Mouse (Mus musculus): ENCODE data around the gene Abi2. TPM values are rescaled to one million over a fixed set of nuclear protein-coding genes. Genes with fewer than 3 reads are reported as not detected.

The Abi2 gene
- total and polyA plus RNA-seq, 3 experiments = 15.0 to 75.2 (median 16.0) TPM

DNA sequence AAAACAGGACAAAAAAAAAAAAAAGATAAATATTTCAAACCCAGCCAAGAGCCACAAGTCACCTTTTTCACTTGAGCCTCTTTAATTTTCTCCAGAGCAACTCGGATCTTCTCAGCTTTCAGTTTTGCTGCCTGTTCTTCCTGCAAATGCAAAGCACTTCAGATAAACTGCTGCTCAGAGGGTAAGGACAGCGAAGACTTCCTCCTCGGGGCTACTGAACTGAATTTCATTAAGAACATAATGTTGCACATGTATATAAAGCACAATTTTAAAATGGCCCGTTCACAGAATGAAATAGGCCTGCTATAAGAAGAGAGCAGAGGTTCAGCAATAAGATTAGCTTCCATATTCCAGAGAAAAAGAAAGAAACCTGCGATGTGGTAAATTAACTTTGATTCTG, 94.0 kb downstream of the Abi2 start (continued):
- TF ChIP-seq POLR2A (IDR thresholded peaks at IDR 0.05; ENCODE audit: control insufficient read depth in 1 of 2, insufficient read depth in 1 of 2, low read depth in 1 of 2, low read length in 2 of 2, poor library complexity in 1 of 2) (peak in 1 of 2 experiments; percentile 32; a peak in 1 of 4 replicates), POLR2AphosphoS5 (IDR thresholded peaks at IDR 0.05; ENCODE audit: borderline replicate concordance, low read depth, low read length) (no peak), TCF12 (IDR thresholded peaks at IDR 0.05; ENCODE audit: low read depth, low read length) (no peak), MEF2A (IDR thresholded peaks at IDR 0.05; ENCODE audit: extremely low read depth, insufficient replicate concordance, low read depth, low read length, poor library complexity, severe bottlenecking) (no peak), ZC3H11A (IDR thresholded peaks at IDR 0.05; ENCODE audit: low read depth, low read length) (no peak), UBTF (IDR thresholded peaks at IDR 0.05; ENCODE audit: borderline replicate concordance, insufficient read depth, low read depth, low read length) (no peak), POLR2AphosphoS2 (IDR thresholded peaks at IDR 0.05; ENCODE audit: low read length) (no peak), CHD1 (IDR thresholded peaks at IDR 0.05; ENCODE audit: low read depth, low read length) (no peak), ZKSCAN1 (IDR thresholded peaks at IDR 0.05; ENCODE audit: low read depth, low read length) (no peak), CHD2 (IDR thresholded peaks at IDR 0.05; ENCODE audit: low read length) (no peak), KAT2A (conservative IDR thresholded peaks at IDR 0.05; ENCODE audit: low read depth, low read length) (no peak), MYC (IDR thresholded peaks at IDR 0.05; ENCODE audit: low read depth, low read length) (peak; percentile 56; the same call in 1 of the 2 replicates), MYB (IDR thresholded peaks at IDR 0.05; ENCODE audit: low read depth, low read length) (no peak), E2F4 (IDR thresholded peaks at IDR 0.05; ENCODE audit: borderline replicate concordance, low read depth, low read length) (no peak), USF1 (IDR thresholded peaks at IDR 0.05; ENCODE audit: low read depth, low read length) (no peak)

- Histone ChIP-seq H3K4me1 (ENCODE audit: control insufficient read depth in 1 of 2, insufficient read depth in 2 of 2, low read length in 2 of 2) (peaks cover 0 to 2% of the 10 kb centered on the region in 2 experiments; a peak in 1 of 4 replicates), H3K9me3 (replicated peaks; ENCODE audit: insufficient read depth, low read length) (no peaks in the 10 kb centered on the region), H3K27ac (ENCODE audit: control insufficient read depth, low read depth, low read length) (no peak overlapping the region), H3K36me3 (ENCODE audit: control insufficient read depth in 1 of 2, insufficient read depth in 2 of 2, low read length in 2 of 2) (no peaks in the 10 kb centered on the region; a peak in 1 of 4 replicates), H3K4me3 (ENCODE audit: control insufficient read depth in 1 of 2, insufficient read depth in 1 of 2, low read depth in 2 of 2, low read length in 2 of 2) (no peak overlapping the region), H3K9ac (ENCODE audit: control insufficient read depth, low read depth, low read length, poor library complexity, severe bottlenecking) (no peak overlapping the region), H3K27me3 (ENCODE audit: control insufficient read depth in 1 of 2, insufficient read depth in 2 of 2, low read length in 2 of 2) (no peaks in the 10 kb centered on the region), H3K79me2 (ENCODE audit: control insufficient read depth, insufficient read depth, low read length, poor library complexity) (no peaks in the 10 kb centered on the region)
- TF ChIP-seq ZKSCAN1 (IDR thresholded peaks at IDR 0.05; ENCODE audit: low read depth, low read length) = no peak
- TF ChIP-seq ETS1 (IDR thresholded peaks at IDR 0.05; ENCODE audit: low read depth, low read length) = no peak
- no peak for TF ChIP-seq NRF1 (IDR thresholded peaks at IDR 0.05; ENCODE audit: insufficient read depth, low read depth, low read length, poor library complexity, severe bottlenecking)
- TF ChIP-seq GABPA (IDR thresholded peaks at IDR 0.05; ENCODE audit: low read depth, low read length) = no peak
- no peak for TF ChIP-seq MYB (IDR thresholded peaks at IDR 0.05; ENCODE audit: low read depth, low read length)
- TF ChIP-seq ELF1 (IDR thresholded peaks at IDR 0.05; ENCODE audit: low read depth, low read length) = no peak
- TF ChIP-seq GATA1 (IDR thresholded peaks at IDR 0.05; ENCODE audit: low read depth, low read length) = no peak
- no peak for TF ChIP-seq CHD1 (IDR thresholded peaks at IDR 0.05; ENCODE audit: low read depth, low read length)
- TF ChIP-seq USF1 (IDR thresholded peaks at IDR 0.05; ENCODE audit: low read depth, low read length) = no peak
- TF ChIP-seq KAT2A (conservative IDR thresholded peaks at IDR 0.05; ENCODE audit: low read depth, low read length) = no peak
- DNase-seq (ENCODE audit: low read depth, low spot score) = no peak
Observed at GRCm38 (mm10) chr1:60510584-60510983, 101.2 kb downstream of the Abi2 start.

Measured in MEL (cell line).